Mouse (Mus musculus) heart, adult 2 months (tissue): ENCODE measurements around the gene 4930505A04Rik. TPM values are rescaled to one million over a fixed set of nuclear protein-coding genes. Genes with fewer than 3 reads are reported as not detected.

ENCODE experiments used
- DNase-seq, 2 experiments: peaks; one replicate each; pipeline ENCODE4 v3.0.0; 2021
- H3K27ac ChIP-seq: fragments of 200-600 bp; 2 replicates; pipeline ENCODE4 v1.8.1; 2022
- H3K27me3 ChIP-seq: fragments of 200-500 bp; 2 replicates; pipeline ENCODE4 v1.6.1; 2012; ENCODE audit warnings: mild to moderate bottlenecking, low read length, inconsistent platforms, mixed read lengths; ENCODE audit not compliant: control insufficient read depth, insufficient read depth
- H3K36me3 ChIP-seq: fragments of 200-500 bp; 2 replicates; pipeline ENCODE4 v1.6.1; 2012; ENCODE audit warnings: low read length, inconsistent platforms; ENCODE audit not compliant: control insufficient read depth, insufficient read depth
- H3K4me1 ChIP-seq: fragments of 200-500 bp; 2 replicates; pipeline ENCODE4 v1.6.1; 2011; ENCODE audit warnings: low read length; ENCODE audit not compliant: control insufficient read depth, insufficient read depth
- H3K4me3 ChIP-seq: fragments of 200-600 bp; 2 replicates; pipeline ENCODE4 v1.8.1; 2022
- H3K79me2 ChIP-seq: fragments of 200-500 bp; replicated peaks from 2 replicates; pipeline ENCODE4 v1.6.1; 2012; ENCODE audit warnings: mild to moderate bottlenecking, inconsistent platforms, low read length, moderate library complexity, mixed read lengths; ENCODE audit not compliant: control insufficient read depth, insufficient read depth
- H3K9ac ChIP-seq: fragments of 200-500 bp; 2 replicates; pipeline ENCODE4 v1.6.1; 2012; ENCODE audit warnings: low read depth, mild to moderate bottlenecking, control low read depth, inconsistent platforms, low read length, mixed read lengths
- CTCF ChIP-seq: fragments of 200-600 bp; IDR thresholded peaks from 2 replicates; pipeline ENCODE4 v1.8.1; 2022; ENCODE audit warnings: antibody characterized with exemption, mild to moderate bottlenecking, moderate library complexity
- EP300 ChIP-seq: fragments of 200-500 bp; IDR thresholded peaks from 2 replicates; pipeline ENCODE4 v1.6.1; 2011; ENCODE audit warnings: low read depth, low read length, control low read depth; ENCODE audit not compliant: insufficient read depth
- POLR2A ChIP-seq: fragments of 200-500 bp; IDR thresholded peaks from 2 replicates; pipeline ENCODE4 v1.6.1; 2011; ENCODE audit warnings: mild to moderate bottlenecking, low read depth, low read length, control low read depth; ENCODE audit not compliant: insufficient read depth
- WGBS: fragments of 180-500 bp; shearing (Covaris S2); methylation state at CpG from one replicate; pipeline ENCODE4 v1.1.7; 2018; 5-methylcytosine and 5-hydroxymethylcytosine counted together
- intact Hi-C: fragments of 180-260 bp; cut with DNase I; formaldehyde crosslinking; loops from one replicate; pipeline ENCODE4 v1.15.1; 2025
- polyA plus RNA-seq: library from polyadenylated mRNA; depleted of rRNA; stranded (reverse); fragments of >200 nt; gene quantifications from 2 replicates; pipeline ENCODE4 v1.2.3, GENCODE M21; 2012; rRNA removed
- total RNA-seq, 2 experiments: library from RNA; stranded (reverse); gene quantifications; 2 replicates each; pipeline ENCODE4 v1.2.3; 2021

Gene 4930505A04Rik
- total and polyA plus RNA-seq, 3 experiments = not detected

- H3K27ac ChIP-seq = no peak overlapping the region
- H3K27me3 ChIP-seq = no peaks in the 10 kb centered on the region
- no peak overlapping the region for H3K4me3 ChIP-seq
- H3K9ac ChIP-seq = no peak overlapping the region
- TF ChIP-seq POLR2A = no peak
- no peak for TF ChIP-seq EP300
- WGBS = 87% methylated on average over 8 of the region's 8 CpGs
- DNase-seq = no peak
- no peaks in the 10 kb centered on the region for H3K79me2 ChIP-seq
- intact Hi-C loops = no loop called here
- no peaks in the 10 kb centered on the region for H3K36me3 ChIP-seq
- H3K4me1 ChIP-seq = no peaks in the 10 kb centered on the region; the same call in 1 of the 2 replicates
These were observed 27.9 kb downstream of the 4930505A04Rik start for GRCm38 (mm10) chr11:30443746-30444145.

DNA sequence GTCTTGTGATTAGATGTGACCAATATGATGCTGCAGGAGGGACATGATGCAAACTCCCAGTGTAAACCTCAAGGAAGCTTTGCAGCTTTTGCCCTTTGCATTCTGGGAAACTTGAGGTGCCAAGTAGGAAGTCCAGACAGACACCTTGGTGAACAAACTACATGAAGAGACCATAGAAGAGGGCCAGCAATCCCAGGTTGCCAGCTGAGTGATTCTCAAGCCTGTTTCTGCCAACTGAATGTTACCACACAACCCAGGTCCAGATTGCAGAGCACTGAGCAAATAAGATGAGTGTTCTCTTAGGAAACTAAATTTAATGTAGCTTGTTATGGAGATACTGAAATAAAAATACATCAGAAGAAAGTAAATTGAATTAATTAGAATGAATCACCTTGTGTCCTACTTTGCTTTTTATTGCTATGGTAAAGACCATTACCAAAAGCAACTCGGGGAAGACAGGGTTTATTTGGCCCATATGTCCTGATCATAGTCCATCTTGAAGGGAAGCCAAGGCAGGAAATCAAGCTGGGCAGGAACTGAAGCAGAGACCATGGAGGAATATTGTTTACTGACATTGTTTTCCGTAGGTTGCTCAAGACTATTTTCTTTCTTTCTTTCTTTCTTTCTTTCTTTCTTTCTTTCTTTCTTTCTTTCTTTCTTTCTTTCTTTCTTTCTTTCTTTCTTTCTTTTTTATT is 38.2 kb downstream of the 4930505A04Rik start:
- H3K36me3 ChIP-seq = no peaks in the 10 kb centered on the region
- no peak overlapping the region for H3K9ac ChIP-seq
- no peak for DNase-seq
- H3K4me1 ChIP-seq = no peaks in the 10 kb centered on the region
- no peak for TF ChIP-seq CTCF
- no peaks in the 10 kb centered on the region for H3K27me3 ChIP-seq
- intact Hi-C loops = no loop called here
- no peak overlapping the region for H3K27ac ChIP-seq
- H3K79me2 ChIP-seq = no peaks in the 10 kb centered on the region
- no peak overlapping the region for H3K4me3 ChIP-seq
- WGBS = 74% methylated on average over 2 of the region's 2 CpGs

- intact Hi-C loops = loop anchor here (1.0 to 5.0 kb wide), 5 partner anchors 36 to 251 kb away; partner anchors contain the start of gene Sptbn1
- peak; percentile 71 to 84 for DNase-seq
- 10% methylated on average over 2 of the region's 2 CpGs for WGBS
- Histone ChIP-seq H3K4me3 (no peak overlapping the region), H3K27ac (peak overlapping the region; percentile 85), H3K9ac (no peak overlapping the region), H3K36me3 (peaks cover 12% of the 10 kb centered on the region), H3K4me1 (peaks cover 15% of the 10 kb centered on the region), H3K27me3 (no peaks in the 10 kb centered on the region), H3K79me2 (no peaks in the 10 kb centered on the region)
- no peak for TF ChIP-seq POLR2A
- TF ChIP-seq EP300 = peak; percentile 80; the same call in 1 of the 2 replicates
- peak; percentile 44 for TF ChIP-seq CTCF
These were observed 66.0 kb downstream of the 4930505A04Rik start for GRCm38 (mm10) chr11:30405581-30405980.

DNA sequence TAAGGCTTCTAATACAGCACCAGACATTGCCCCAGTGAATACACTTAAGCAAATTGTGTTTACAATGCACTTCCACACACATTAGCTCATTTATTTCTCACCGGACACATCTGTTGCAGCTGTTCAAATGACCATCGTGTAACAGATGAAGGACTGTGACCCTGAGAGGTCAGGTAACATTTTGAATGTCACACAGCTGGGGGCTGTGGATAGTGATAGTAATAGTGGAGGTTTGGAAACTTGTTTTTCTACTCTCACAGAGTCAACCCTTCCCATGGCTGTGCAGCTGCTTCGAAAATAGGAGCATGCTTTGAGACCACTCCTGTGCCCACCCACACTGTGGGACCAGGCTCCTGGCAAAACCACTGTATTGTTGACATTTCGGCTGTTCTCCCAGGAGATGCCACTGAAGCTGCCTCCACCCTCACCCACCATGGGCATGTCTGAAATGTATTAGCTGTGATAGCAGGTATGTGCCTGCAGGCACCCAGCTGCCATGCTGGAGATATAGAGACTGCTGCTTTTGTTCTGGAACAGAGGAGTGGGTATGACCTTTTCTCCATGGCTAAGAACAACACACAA is 66.9 kb downstream of the 4930505A04Rik start:
- Histone ChIP-seq H3K4me3 (no peak overlapping the region), H3K9ac (no peak overlapping the region), H3K79me2 (no peaks in the 10 kb centered on the region), H3K27me3 (no peaks in the 10 kb centered on the region), H3K36me3 (peaks cover 12% of the 10 kb centered on the region), H3K4me1 (peaks cover 15% of the 10 kb centered on the region), H3K27ac (peak overlapping the region; percentile 85)
- WGBS = 47% methylated on average over 4 of the region's 4 CpGs
- DNase-seq = peak in 1 of 2 experiments; percentile 8
- intact Hi-C loops = loop anchor here (1.0 to 5.0 kb wide), 5 partner anchors 35 to 252 kb away; partner anchors contain the start of gene Sptbn1
- TF ChIP-seq CTCF (no peak), POLR2A (no peak), EP300 (no peak)

- no peaks in the 10 kb centered on the region for H3K4me1 ChIP-seq
- H3K27ac ChIP-seq = no peak overlapping the region
- intact Hi-C loops = no loop called here
- no peak overlapping the region for H3K4me3 ChIP-seq
- no peak for DNase-seq
- H3K36me3 ChIP-seq = no peaks in the 10 kb centered on the region
- H3K79me2 ChIP-seq = no peaks in the 10 kb centered on the region
- H3K27me3 ChIP-seq = no peaks in the 10 kb centered on the region
- TF ChIP-seq CTCF = no peak
- TF ChIP-seq POLR2A = no peak
- TF ChIP-seq EP300 = no peak
- no peak overlapping the region for H3K9ac ChIP-seq
These were observed 77.3 kb downstream of the 4930505A04Rik start for GRCm38 (mm10) chr11:30394351-30394750.

DNA sequence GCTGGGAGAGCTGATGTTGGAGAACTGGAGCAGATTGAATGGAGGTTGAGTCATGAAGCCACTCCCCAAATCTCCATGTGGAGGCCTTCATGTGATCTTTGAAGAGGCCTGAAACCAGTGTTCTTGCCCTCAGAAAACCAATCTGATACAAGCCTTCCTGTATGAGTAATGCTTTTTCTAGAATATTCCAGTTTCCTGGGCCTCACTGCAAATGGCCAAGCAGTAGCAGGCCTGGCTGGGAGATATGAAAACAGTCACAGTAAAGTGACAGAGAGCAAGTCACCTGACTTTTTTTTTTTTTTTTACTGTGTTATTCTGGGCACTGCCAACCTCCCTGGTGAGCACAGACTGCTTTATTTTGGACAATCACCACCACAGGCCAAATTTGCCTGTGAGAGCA is 88.6 kb downstream of the 4930505A04Rik start:
- H3K9ac ChIP-seq = no peak overlapping the region
- no peaks in the 10 kb centered on the region; the same call in 1 of the 2 replicates for H3K27me3 ChIP-seq
- peak overlapping the region; percentile 36 for H3K27ac ChIP-seq
- H3K36me3 ChIP-seq = no peaks in the 10 kb centered on the region
- intact Hi-C loops = no loop called here
- DNase-seq = no peak
- TF ChIP-seq POLR2A (no peak), EP300 (no peak), CTCF (no peak)
- H3K4me1 ChIP-seq = no peaks in the 10 kb centered on the region; the same call in 1 of the 2 replicates
- H3K79me2 ChIP-seq = no peaks in the 10 kb centered on the region
- no peak overlapping the region for H3K4me3 ChIP-seq

Other genes starting within 250 kb of the 4930505A04Rik start
- 100 to 1,000 TPM; 509 to 570 TPM for gene Sptbn1, start 203.7 kb downstream of the 4930505A04Rik start, total RNA-seq
- 169 and 246 TPM in 2 replicates for gene Sptbn1, start 203.7 kb downstream of the 4930505A04Rik start, polyA plus RNA-seq
- 10 to 100 TPM; 80.7 to 90.3 TPM for gene Acyp2, start 177.8 kb upstream of the 4930505A04Rik start, total RNA-seq
- gene Acyp2, start 177.8 kb upstream of the 4930505A04Rik start, polyA plus RNA-seq = 48.7 and 57.8 TPM in 2 replicates